Mouse (Mus musculus): ENCODE measurements around the gene Aldh3b3. TPM values are rescaled to one million over a fixed set of nuclear protein-coding genes. Genes with fewer than 3 reads are reported as not detected.

Gene Aldh3b3
- total and polyA plus RNA-seq, 3 experiments = not detected

- dilution Hi-C loops (cut with MboI; ENCODE audit: extremely low pct_ligation_motif_present, extremely low pct_unique_long_range_greater_than_20kb, low sequenced_read_pairs) = no loop called here
- DNase-seq (ENCODE audit: extremely low read depth) = no peak
- H3K27me3 ChIP-seq (replicated peaks) = peaks cover 26% of the 10 kb centered on the region
- peak overlapping the region; percentile 85; the same call in 1 of the 2 replicates for H3K4me2 ChIP-seq (ENCODE audit: insufficient read depth, low read depth, poor library complexity, severe bottlenecking)
- in situ Hi-C loops (cut with MboI; ENCODE audit: low pct_ligation_motif_present, low pct_unique_long_range_greater_than_20kb, low sequenced_read_pairs) = no loop called here
- no peak overlapping the region for H3K27ac ChIP-seq (ENCODE audit: insufficient read depth, low read depth)
- H3K9ac ChIP-seq (ENCODE audit: insufficient read depth, low read depth) = peak overlapping the region; percentile 70
- peaks cover 11 to 23% of the 10 kb centered on the region in 2 experiments for H3K4me1 ChIP-seq (ENCODE audit: control insufficient read depth in 1 of 2, insufficient read depth in 2 of 2)
- H3K9me3 ChIP-seq (replicated peaks; ENCODE audit: low read length) = no peaks in the 10 kb centered on the region
- no peaks in the 10 kb centered on the region for H3K79me2 ChIP-seq (replicated peaks; ENCODE audit: control insufficient read depth, extremely low read depth, insufficient read depth, poor library complexity, severe bottlenecking)
- no peak for TF ChIP-seq USF1 (IDR thresholded peaks at IDR 0.05; ENCODE audit: low read depth, low read length)
- no peak for TF ChIP-seq SMC3 (IDR thresholded peaks at IDR 0.05; ENCODE audit: low read depth, low read length)
- no peak for TF ChIP-seq ZNF384 (IDR thresholded peaks at IDR 0.05; ENCODE audit: low read depth, low read length)
- peak overlapping the region; percentile 49 to 75 (median 59) for H3K4me3 ChIP-seq (replicated peaks in 1 of 3; ENCODE audit: low read depth in 2 of 3, low read length in 2 of 3, poor library complexity in 1 of 3)
- peaks cover 7 to 23% of the 10 kb centered on the region in 2 experiments for H3K36me3 ChIP-seq (replicated peaks in 1 of 2; ENCODE audit: control insufficient read depth in 1 of 2, insufficient read depth in 1 of 2, low read length in 1 of 2)
These were observed 40.8 kb downstream of the Aldh3b3 start for GRCm38 (mm10) chr19:3999121-3999730.

GRCm38 (mm10) chr19:4000119-4000900 is 41.9 kb downstream of the Aldh3b3 start, which contains the start of the genes Nudt8 and Gm49405:
Gene Nudt8 (plus strand): TSS chr19:4000580.
Gene Gm49405 (plus strand): TSS chr19:4000626.
- dilution Hi-C loops (cut with MboI; ENCODE audit: extremely low pct_ligation_motif_present, extremely low pct_unique_long_range_greater_than_20kb, low sequenced_read_pairs) = no loop called here
- Histone ChIP-seq H3K4me3 (replicated peaks in 1 of 3; ENCODE audit: low read depth in 2 of 3, low read length in 2 of 3, poor library complexity in 1 of 3) (peak within 1 kb of the TSS; percentile 75 to 84 (median 83)), H3K4me2 (ENCODE audit: insufficient read depth, low read depth, poor library complexity, severe bottlenecking) (peak within 1 kb of the TSS; percentile 85), H3K27ac (ENCODE audit: insufficient read depth, low read depth) (peak within 1 kb of the TSS; percentile 89), H3K9ac (ENCODE audit: insufficient read depth, low read depth) (peak within 1 kb of the TSS; percentile 70), H3K36me3 (replicated peaks in 1 of 2; ENCODE audit: control insufficient read depth in 1 of 2, insufficient read depth in 1 of 2, low read length in 1 of 2) (peaks cover 9 to 34% of the 10 kb centered on the region in 2 experiments), H3K79me2 (replicated peaks; ENCODE audit: control insufficient read depth, extremely low read depth, insufficient read depth, poor library complexity, severe bottlenecking) (no peaks in the 10 kb centered on the region), H3K27me3 (replicated peaks) (peaks cover 16% of the 10 kb centered on the region), H3K4me1 (ENCODE audit: control insufficient read depth in 1 of 2, insufficient read depth in 2 of 2) (peaks cover 11 to 23% of the 10 kb centered on the region in 2 experiments), H3K9me3 (replicated peaks; ENCODE audit: low read length) (no peaks in the 10 kb centered on the region)
- in situ Hi-C loops (cut with MboI; ENCODE audit: low pct_ligation_motif_present, low pct_unique_long_range_greater_than_20kb, low sequenced_read_pairs) = no loop called here
- peak; percentile 99 for DNase-seq (ENCODE audit: extremely low read depth)
- TF ChIP-seq GABPA (IDR thresholded peaks at IDR 0.05; ENCODE audit: insufficient replicate concordance, low read depth, low read length) (no peak), ZMIZ1 (IDR thresholded peaks at IDR 0.05; ENCODE audit: low read depth, low read length) (peak; percentile 82), CHD1 (IDR thresholded peaks at IDR 0.05; ENCODE audit: low read depth, low read length) (0 out of 2 replicates have a peak, but pooled peaks have one; percentile 47), SIN3A (IDR thresholded peaks at IDR 0.05; ENCODE audit: low read length) (peak; percentile 83), MAZ (IDR thresholded peaks at IDR 0.05; ENCODE audit: low read depth, low read length) (peak; percentile 39; the same call in 1 of the 2 replicates), MAFK (IDR thresholded peaks at IDR 0.05; ENCODE audit: insufficient replicate concordance, low read length) (no peak), KAT2A (IDR thresholded peaks at IDR 0.05; ENCODE audit: insufficient replicate concordance, low read length) (0 out of 2 replicates have a peak, but pooled peaks have one; percentile 38), TBP (conservative IDR thresholded peaks at IDR 0.05; ENCODE audit: low read depth, low read length) (peak; percentile 69), ETS1 (conservative IDR thresholded peaks at IDR 0.05; ENCODE audit: low read depth, low read length) (no peak; the same call in 1 of the 2 replicates), E2F4 (IDR thresholded peaks at IDR 0.05; ENCODE audit: insufficient replicate concordance, low read depth, low read length) (no peak), TCF12 (IDR thresholded peaks at IDR 0.05; ENCODE audit: low read depth, low read length) (peak; percentile 44; the same call in 1 of the 2 replicates), NELFE (IDR thresholded peaks at IDR 0.05; ENCODE audit: low read depth, low read length) (peak; percentile 93), CTCF (conservative IDR thresholded peaks at IDR 0.05 in 1 of 2, IDR thresholded peaks at IDR 0.05 in 1 of 2; ENCODE audit: low read depth in 2 of 2, low read length in 2 of 2) (peak; percentile 44 to 83; a peak in 3 of 4 replicates), HCFC1 (IDR thresholded peaks at IDR 0.05; ENCODE audit: low read depth, low read length) (peak; percentile 68), RAD21 (IDR thresholded peaks at IDR 0.05; ENCODE audit: low read depth, low read length) (peak; percentile 56), ZKSCAN1 (IDR thresholded peaks at IDR 0.05; ENCODE audit: borderline replicate concordance, low read depth, low read length) (no peak), IRF4 (IDR thresholded peaks at IDR 0.05; ENCODE audit: low read depth, low read length) (peak; percentile 53; the same call in 1 of the 2 replicates), ELF1 (IDR thresholded peaks at IDR 0.05; ENCODE audit: low read depth, low read length) (peak; percentile 66), MYC (IDR thresholded peaks at IDR 0.05; ENCODE audit: low read depth, low read length) (peak; percentile 79), MAX (IDR thresholded peaks at IDR 0.05; ENCODE audit: low read length) (peak; percentile 51; the same call in 1 of the 2 replicates), SMC3 (IDR thresholded peaks at IDR 0.05; ENCODE audit: low read depth, low read length) (peak; percentile 43), RCOR1 (conservative IDR thresholded peaks at IDR 0.05; ENCODE audit: low read depth, low read length) (0 out of 2 replicates have a peak, but pooled peaks have one; percentile 38), JUND (conservative IDR thresholded peaks at IDR 0.05; ENCODE audit: low read depth, low read length) (peak; percentile 12; the same call in 1 of the 2 replicates), USF1 (IDR thresholded peaks at IDR 0.05; ENCODE audit: low read depth, low read length) (no peak), JUN (IDR thresholded peaks at IDR 0.05; ENCODE audit: insufficient read depth, low read depth, low read length) (no peak), ZC3H11A (IDR thresholded peaks at IDR 0.05; ENCODE audit: low read depth, low read length) (no peak), USF2 (conservative IDR thresholded peaks at IDR 0.05; ENCODE audit: low read depth, low read length) (no peak), POLR2A (IDR thresholded peaks at IDR 0.05; ENCODE audit: low read depth, low read length) (peak; percentile 89)
